Mouse (Mus musculus) cortical plate, adult 2 months (tissue): ENCODE results near the gene Stac2.

Source experiments
- CTCF ChIP-seq: fragments of 200-500 bp; IDR thresholded peaks from 2 replicates; pipeline ENCODE4 v1.5.1; 2011; ENCODE audit warnings: mild to moderate bottlenecking, control low read depth, low read length; ENCODE audit not compliant: insufficient read depth; ENCODE audit errors: extremely low read depth
- POLR2A ChIP-seq: fragments of 200-500 bp; IDR thresholded peaks from 2 replicates; pipeline ENCODE4 v1.6.1; 2011; ENCODE audit warnings: mild to moderate bottlenecking, low read length, control low read depth; ENCODE audit not compliant: insufficient read depth; ENCODE audit errors: extremely low read depth

GRCm38 (mm10) chr11:98011716-98012115 lies 41.5 kb downstream of the Stac2 start:
- TF ChIP-seq CTCF (no peak), POLR2A (no peak)
